Mouse (Mus musculus): ENCODE results near the gene Adra1d.

Adra1d gene

GRCm38 (mm10) chr2:131561891-131562585 lies at the start of gene Adra1d:
TSS of gene Adra1d (minus strand) at chr2:131562283.
- in situ Hi-C loops (cut with MboI, MseI) = loop anchor here in 1 of 2 experiments (5.0 kb wide), 1 partner anchor 220 kb away; no protein-coding TSS in a partner anchor

GRCm38 (mm10) chr2:131601881-131602280 lies 39.8 kb upstream of the Adra1d start:
- in situ Hi-C loops (cut with MboI, MseI) = no loop called here

- in situ Hi-C loops (cut with MboI, MseI) = no loop called here
These were observed 32.8 kb upstream of the Adra1d start for GRCm38 (mm10) chr2:131594871-131595270.

- in situ Hi-C loops (cut with MboI, MseI) = no loop called here
These were observed 25.4 kb upstream of the Adra1d start for GRCm38 (mm10) chr2:131587521-131587920.

GRCm38 (mm10) chr2:131581506-131581905 lies 19.4 kb upstream of the Adra1d start:
- in situ Hi-C loops (cut with MboI, MseI) = no loop called here

- in situ Hi-C loops (cut with MboI, MseI) = loop anchor here in 1 of 2 experiments (5.0 kb wide), 1 partner anchor 220 kb away; no protein-coding TSS in a partner anchor
These were observed 571 bp upstream of the Adra1d start for GRCm38 (mm10) chr2:131562586-131563122.

GRCm38 (mm10) chr2:131561344-131561870 lies 676 bp downstream of the Adra1d start:
- in situ Hi-C loops (cut with MboI, MseI) = loop anchor here in 1 of 2 experiments (5.0 kb wide), 1 partner anchor 221 kb away; no protein-coding TSS in a partner anchor

- in situ Hi-C loops (cut with MboI, MseI) = loop anchor here in 1 of 2 experiments (5.0 kb wide), 1 partner anchor 222 kb away; no protein-coding TSS in a partner anchor
These were observed 1.7 kb downstream of the Adra1d start for GRCm38 (mm10) chr2:131560205-131560919.

- in situ Hi-C loops (cut with MboI, MseI) = loop anchor here (5.0 kb wide), 2 partner anchors 379 to 404 kb away; no protein-coding TSS in a partner anchor
These were observed 4.2 kb downstream of the Adra1d start for GRCm38 (mm10) chr2:131557896-131558295.

- in situ Hi-C loops (cut with MboI, MseI) = loop anchor here in 1 of 2 experiments (5.0 kb wide), 1 partner anchor 249 kb away; no protein-coding TSS in a partner anchor
These were observed 9.2 kb downstream of the Adra1d start for GRCm38 (mm10) chr2:131552736-131553400.

GRCm38 (mm10) chr2:131551701-131552620 lies 10.1 kb downstream of the Adra1d start:
- in situ Hi-C loops (cut with MboI, MseI) = loop anchor here in 1 of 2 experiments (5.0 kb wide), 1 partner anchor 250 kb away; no protein-coding TSS in a partner anchor

- in situ Hi-C loops (cut with MboI, MseI) = loop anchor here in 1 of 2 experiments (5.0 kb wide), 1 partner anchor 251 kb away; no protein-coding TSS in a partner anchor
These were observed 11.2 kb downstream of the Adra1d start for GRCm38 (mm10) chr2:131550906-131551305.

- in situ Hi-C loops (cut with MboI, MseI) = loop anchor here in 1 of 2 experiments (5.0 kb wide), 1 partner anchor 252 kb away; no protein-coding TSS in a partner anchor
These were observed 11.6 kb downstream of the Adra1d start for GRCm38 (mm10) chr2:131550474-131550873.

- in situ Hi-C loops (cut with MboI, MseI) = loop anchor here in 1 of 2 experiments (10.0 kb wide), 1 partner anchor 586 kb away; no protein-coding TSS in a partner anchor
These were observed 13.0 kb downstream of the Adra1d start for GRCm38 (mm10) chr2:131549090-131549489.

- in situ Hi-C loops (cut with MboI, MseI) = loop anchor here in 1 of 2 experiments (10.0 kb wide), 1 partner anchor 586 kb away; no protein-coding TSS in a partner anchor
These were observed 13.8 kb downstream of the Adra1d start for GRCm38 (mm10) chr2:131548330-131548729.

- in situ Hi-C loops (cut with MboI, MseI) = loop anchor here in 1 of 2 experiments (10.0 kb wide), 1 partner anchor 588 kb away; no protein-coding TSS in a partner anchor
These were observed 15.2 kb downstream of the Adra1d start for GRCm38 (mm10) chr2:131546745-131547408.

GRCm38 (mm10) chr2:131546308-131546700 lies 15.8 kb downstream of the Adra1d start:
- in situ Hi-C loops (cut with MboI, MseI) = loop anchor here in 1 of 2 experiments (10.0 kb wide), 1 partner anchor 588 kb away; no protein-coding TSS in a partner anchor

GRCm38 (mm10) chr2:131545386-131546307 lies 16.4 kb downstream of the Adra1d start:
- in situ Hi-C loops (cut with MboI, MseI) = loop anchor here in 1 of 2 experiments (10.0 kb wide), 1 partner anchor 589 kb away; no protein-coding TSS in a partner anchor

Data from T-helper 17 cell (primary cell).